Mouse (Mus musculus): ENCODE data around the gene Ntn5. TPM values are rescaled to one million over a fixed set of nuclear protein-coding genes. Genes with fewer than 3 reads are reported as not detected.

The Ntn5 gene
- polyA plus RNA-seq (2012; rRNA removed; ENCODE audit: low replicate concordance): 0.72 and 2.4 TPM in 2 replicates

GRCm38 (mm10) chr7:45683396-45684050 is at the start of gene Ntn5:
TSS of gene Ntn5 (plus strand) at chr7:45684022.

GRCm38 (mm10) chr7:45639561-45640027 is 44.2 kb upstream of the Ntn5 start, which contains the start of gene Mamstr:
TSS of gene Mamstr (plus strand) at chr7:45639977.

DNA sequence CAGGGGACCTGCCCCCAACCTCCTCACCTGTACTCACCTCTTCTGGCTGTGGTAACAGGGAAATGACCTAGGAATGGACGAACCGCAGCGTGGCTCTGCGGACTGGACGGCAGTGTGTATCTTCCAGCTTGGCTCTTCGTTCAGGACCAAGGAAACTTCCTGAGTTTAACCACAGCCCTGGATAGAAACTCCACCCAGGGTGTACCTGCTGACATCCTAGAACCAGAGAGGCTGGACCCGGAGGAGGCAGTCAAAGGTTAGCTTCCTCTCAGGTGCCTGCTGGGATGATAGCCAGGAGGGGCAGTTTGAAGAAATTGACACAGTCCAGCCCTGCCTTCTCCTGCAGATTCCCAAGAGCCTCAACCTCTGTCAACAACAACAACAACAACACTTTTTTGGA is 17.7 kb upstream of the Ntn5 start, which contains the start of gene Fut2:
Gene Fut2 (minus strand): TSS at position 234 of the 400 bp plus-strand sequence.

DNA sequence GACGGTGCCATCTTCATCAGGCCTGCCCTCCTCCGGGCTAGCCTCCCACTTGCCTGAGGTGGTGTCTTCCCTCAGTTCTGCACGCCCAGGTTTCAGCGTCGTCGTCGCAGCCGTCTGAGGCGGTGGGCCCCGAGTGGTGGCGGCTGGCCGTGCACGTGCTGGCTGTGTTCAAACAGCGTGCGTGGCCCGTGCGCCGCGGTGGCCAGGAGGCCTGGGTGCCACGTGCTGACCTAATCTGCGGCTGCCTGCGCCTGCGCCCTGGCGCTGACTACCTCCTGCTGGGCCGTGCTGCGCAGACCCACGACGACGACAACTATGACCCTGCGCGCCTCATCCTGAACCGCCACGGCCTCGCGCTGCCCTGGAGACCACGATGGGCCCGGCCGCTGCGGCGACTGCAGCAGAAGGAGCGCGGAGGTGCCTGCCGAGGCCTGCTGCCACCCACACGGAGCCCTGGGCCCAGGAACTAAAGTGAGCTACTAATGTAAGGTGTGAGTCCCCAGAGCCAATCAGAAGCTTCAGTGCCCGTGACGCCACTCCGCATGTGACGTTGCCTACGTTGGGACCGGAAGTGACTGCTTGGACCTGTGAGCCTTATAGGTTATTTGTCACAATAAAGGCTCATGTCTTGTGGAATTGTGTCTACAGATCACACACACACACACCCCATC is 10.2 kb downstream of the Ntn5 start, which contains the start of gene Sec1:
Gene Sec1 (minus strand): TSS at position 482 of the 671 bp plus-strand sequence.

GRCm38 (mm10) chr7:45699523-45700141 is 15.8 kb downstream of the Ntn5 start, which contains the start of gene Car11:
TSS of gene Car11 (plus strand) at chr7:45699843.

DNA sequence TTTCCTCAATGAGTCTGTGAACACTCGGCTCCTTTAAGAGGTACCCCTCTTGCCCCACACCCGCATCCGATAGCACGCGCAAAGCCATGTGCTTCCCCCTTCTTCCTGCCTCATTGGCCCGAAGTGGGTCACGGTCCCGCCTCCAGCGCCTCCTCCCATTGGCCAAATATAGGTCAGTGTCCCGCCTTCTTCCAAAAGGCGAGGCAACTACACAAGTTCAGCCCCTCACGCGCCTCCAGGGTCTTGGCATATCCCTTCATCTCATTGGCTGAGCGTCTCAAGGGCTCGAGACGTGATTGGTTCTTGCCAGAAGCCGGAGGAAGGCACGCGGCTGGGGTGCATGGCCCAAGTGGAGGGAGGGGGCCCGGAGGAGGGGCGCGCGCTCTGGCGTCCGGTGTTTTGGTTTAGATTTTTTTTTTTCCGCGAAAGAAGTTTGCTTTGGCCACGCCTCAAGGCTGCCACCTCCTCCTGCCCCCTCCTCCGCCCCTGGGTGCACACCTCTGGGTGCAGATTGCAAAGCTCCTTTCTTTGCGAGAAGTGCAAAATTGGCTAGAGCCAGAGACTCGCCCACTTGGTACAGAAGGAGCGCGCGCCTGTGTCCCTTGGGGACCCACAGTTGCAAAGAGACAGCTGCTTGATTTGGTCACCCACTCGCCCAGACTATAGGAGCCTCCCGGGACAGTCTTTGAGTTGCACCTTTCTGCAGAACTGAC is 21.1 kb downstream of the Ntn5 start, which contains the start of gene Dbp:
Gene Dbp (plus strand): TSS at position 359 of the 713 bp plus-strand sequence.

GRCm38 (mm10) chr7:45715090-45715708 is 31.4 kb downstream of the Ntn5 start, which contains the start of gene Rpl18:
TSS of gene Rpl18 (plus strand) at chr7:45715457.

DNA sequence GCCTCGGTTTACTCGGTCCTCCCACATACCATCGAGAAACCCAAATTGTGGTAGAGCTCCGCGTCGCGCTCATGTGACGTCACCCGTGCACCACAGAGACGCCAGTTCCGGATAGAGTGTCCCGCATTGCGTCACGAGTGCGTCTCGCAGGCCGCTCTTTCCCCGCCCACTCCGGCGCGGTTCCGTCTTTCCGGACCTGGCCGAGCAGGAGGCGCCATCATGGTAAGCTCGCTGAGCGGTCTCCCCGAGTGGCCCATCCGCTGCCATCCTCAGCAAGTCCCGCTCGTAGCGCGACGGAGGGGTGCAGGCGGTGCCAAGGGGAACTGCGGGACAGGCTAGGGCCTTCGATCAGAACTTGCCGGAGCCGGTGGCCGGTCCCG is 34.1 kb downstream of the Ntn5 start, which contains the start of gene Sphk2:
Gene Sphk2 (minus strand): TSS at position 85 of the 380 bp plus-strand sequence.

GRCm38 (mm10) chr7:45720413-45721233 is 36.8 kb downstream of the Ntn5 start, which contains the start of gene Fam83e:
TSS of gene Fam83e (plus strand) at chr7:45721212.

DNA sequence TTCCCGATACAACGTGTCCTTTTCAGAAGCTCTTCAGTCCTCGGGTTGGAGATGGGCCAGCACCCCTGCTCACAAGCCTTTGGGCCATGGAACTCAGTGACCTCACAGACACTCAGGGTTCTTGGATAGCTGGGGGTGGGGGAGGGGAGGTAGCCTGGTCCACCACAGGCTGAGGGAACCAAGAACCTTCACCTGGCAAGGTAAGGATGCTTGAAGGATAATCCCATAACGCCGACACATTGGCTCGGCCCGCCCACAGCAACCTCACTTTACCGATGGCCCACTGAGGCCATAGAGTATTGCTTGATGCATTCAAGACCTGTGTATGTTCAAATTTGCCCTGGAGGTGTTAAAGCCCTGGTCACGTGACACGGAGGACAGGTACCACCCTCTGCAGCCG is 41.9 kb downstream of the Ntn5 start, which contains the start of gene Spaca4:
Gene Spaca4 (minus strand): TSS at position 101 of the 400 bp plus-strand sequence.

Other genes starting within 250 kb of the Ntn5 start
- gene Gys1, start 249.2 kb upstream of the Ntn5 start, polyA plus RNA-seq (2012; rRNA removed; ENCODE audit: low replicate concordance): 137 and 248 TPM in 2 replicates
- 51.4 and 66.8 TPM in 2 replicates for gene Ruvbl2, start 245.9 kb upstream of the Ntn5 start, polyA plus RNA-seq (2012; rRNA removed; ENCODE audit: low replicate concordance)
- gene Ftl1, start 224.1 kb upstream of the Ntn5 start, polyA plus RNA-seq (2012; rRNA removed; ENCODE audit: low replicate concordance): 3,321 and 4,005 TPM in 2 replicates
- gene Bax, start 217.1 kb upstream of the Ntn5 start, polyA plus RNA-seq (2012; rRNA removed; ENCODE audit: low replicate concordance): 92.1 and 140 TPM in 2 replicates
- 0.16 TPM in 1 of 2 replicates, not detected in the other for gene Tulp2, start 202.1 kb upstream of the Ntn5 start, polyA plus RNA-seq (2012; rRNA removed; ENCODE audit: low replicate concordance)
- gene Gm45808, start 197.2 kb upstream of the Ntn5 start, polyA plus RNA-seq (2012; rRNA removed; ENCODE audit: low replicate concordance): 10.3 TPM in 1 of 2 replicates, not detected in the other
- 15.8 and 23.4 TPM in 2 replicates for gene Dhdh, start 195.2 kb upstream of the Ntn5 start, polyA plus RNA-seq (2012; rRNA removed; ENCODE audit: low replicate concordance)
- gene Nucb1, start 173.6 kb upstream of the Ntn5 start, polyA plus RNA-seq (2012; rRNA removed; ENCODE audit: low replicate concordance): 431 and 432 TPM in 2 replicates
- 34.6 and 48.5 TPM in 2 replicates for gene Ppp1r15a, start 157.8 kb upstream of the Ntn5 start, polyA plus RNA-seq (2012; rRNA removed; ENCODE audit: low replicate concordance)
- 29.9 and 34.7 TPM in 2 replicates for gene Plekha4, start 157.7 kb upstream of the Ntn5 start, polyA plus RNA-seq (2012; rRNA removed; ENCODE audit: low replicate concordance)
- 4.9 and 5.8 TPM in 2 replicates for gene Hsd17b14, start 129.1 kb upstream of the Ntn5 start, polyA plus RNA-seq (2012; rRNA removed; ENCODE audit: low replicate concordance)
- gene Bcat2, start 113.9 kb upstream of the Ntn5 start, polyA plus RNA-seq (2012; rRNA removed; ENCODE audit: low replicate concordance): 142 and 145 TPM in 2 replicates
- 0.67 and 0.88 TPM in 2 replicates for gene Fgf21, start 68.5 kb upstream of the Ntn5 start, polyA plus RNA-seq (2012; rRNA removed; ENCODE audit: low replicate concordance)
- 0.12 and 0.72 TPM in 2 replicates for gene Fut1, start 66.7 kb upstream of the Ntn5 start, polyA plus RNA-seq (2012; rRNA removed; ENCODE audit: low replicate concordance)
- gene Izumo1, start 62.2 kb upstream of the Ntn5 start, polyA plus RNA-seq (2012; rRNA removed; ENCODE audit: low replicate concordance): 0.49 and 0.54 TPM in 2 replicates
- gene Rasip1, start 56.5 kb upstream of the Ntn5 start, polyA plus RNA-seq (2012; rRNA removed; ENCODE audit: low replicate concordance): 32.4 and 54.6 TPM in 2 replicates
- gene Mamstr, start 44.0 kb upstream of the Ntn5 start, polyA plus RNA-seq (2012; rRNA removed; ENCODE audit: low replicate concordance): 5.6 and 22.3 TPM in 2 replicates
- gene Fut2, start 17.6 kb upstream of the Ntn5 start, polyA plus RNA-seq (2012; rRNA removed; ENCODE audit: low replicate concordance): 0.16 and 1.4 TPM in 2 replicates
- gene Sec1, start 10.4 kb downstream of the Ntn5 start, polyA plus RNA-seq (2012; rRNA removed; ENCODE audit: low replicate concordance): 0.72 and 0.76 TPM in 2 replicates
- 14.2 and 17.5 TPM in 2 replicates for gene Car11, start 15.8 kb downstream of the Ntn5 start, polyA plus RNA-seq (2012; rRNA removed; ENCODE audit: low replicate concordance)
- gene Dbp, start 21.1 kb downstream of the Ntn5 start, polyA plus RNA-seq (2012; rRNA removed; ENCODE audit: low replicate concordance): 57.0 and 110 TPM in 2 replicates
- 1,150 and 1,812 TPM in 2 replicates for gene Rpl18, start 31.4 kb downstream of the Ntn5 start, polyA plus RNA-seq (2012; rRNA removed; ENCODE audit: low replicate concordance)
- 50.2 and 90.3 TPM in 2 replicates for gene Sphk2, start 34.0 kb downstream of the Ntn5 start, polyA plus RNA-seq (2012; rRNA removed; ENCODE audit: low replicate concordance)
- 1.9 and 3.4 TPM in 2 replicates for gene Fam83e, start 37.2 kb downstream of the Ntn5 start, polyA plus RNA-seq (2012; rRNA removed; ENCODE audit: low replicate concordance)
- gene Spaca4, start 41.8 kb downstream of the Ntn5 start, polyA plus RNA-seq (2012; rRNA removed; ENCODE audit: low replicate concordance): 0.29 and 0.37 TPM in 2 replicates
- 3.9 and 7.3 TPM in 2 replicates for gene Lmtk3, start 99.7 kb downstream of the Ntn5 start, polyA plus RNA-seq (2012; rRNA removed; ENCODE audit: low replicate concordance)
- 2.4 and 4.2 TPM in 2 replicates for gene Sult2b1, start 100.6 kb downstream of the Ntn5 start, polyA plus RNA-seq (2012; rRNA removed; ENCODE audit: low replicate concordance)
- gene Cyth2, start 130.6 kb downstream of the Ntn5 start, polyA plus RNA-seq (2012; rRNA removed; ENCODE audit: low replicate concordance): 30.1 and 42.3 TPM in 2 replicates
- 4.8 and 9.6 TPM in 2 replicates for gene Kcnj14, start 140.8 kb downstream of the Ntn5 start, polyA plus RNA-seq (2012; rRNA removed; ENCODE audit: low replicate concordance)
- 14.9 and 20.4 TPM in 2 replicates for gene Grwd1, start 146.9 kb downstream of the Ntn5 start, polyA plus RNA-seq (2012; rRNA removed; ENCODE audit: low replicate concordance)
- 193 and 506 TPM in 2 replicates for gene Kdelr1, start 188.8 kb downstream of the Ntn5 start, polyA plus RNA-seq (2012; rRNA removed; ENCODE audit: low replicate concordance)
- gene Grin2d, start 194.4 kb downstream of the Ntn5 start, polyA plus RNA-seq (2012; rRNA removed; ENCODE audit: low replicate concordance): 1.3 and 3.6 TPM in 2 replicates
- gene Syngr4, start 212.7 kb downstream of the Ntn5 start, polyA plus RNA-seq (2012; rRNA removed; ENCODE audit: low replicate concordance): 0.26 TPM in 1 of 2 replicates, not detected in the other
- gene Tmem143, start 212.9 kb downstream of the Ntn5 start, polyA plus RNA-seq (2012; rRNA removed; ENCODE audit: low replicate concordance): 138 and 156 TPM in 2 replicates
- 335 and 341 TPM in 2 replicates for gene Emp3, start 237.4 kb downstream of the Ntn5 start, polyA plus RNA-seq (2012; rRNA removed; ENCODE audit: low replicate concordance)
- gene Ccdc114, start 240.1 kb downstream of the Ntn5 start, polyA plus RNA-seq (2012; rRNA removed; ENCODE audit: low replicate concordance): 2.7 and 4.8 TPM in 2 replicates